Mouse (Mus musculus) cerebellum, adult 2 months (tissue): ENCODE results near the gene Ebf1.

Source experiments
- CTCF ChIP-seq: fragments of 200-500 bp; IDR thresholded peaks from 2 replicates; pipeline ENCODE4 v1.5.1; 2011; ENCODE audit warnings: low read depth, mild to moderate bottlenecking, control low read depth, low read length, moderate library complexity, borderline replicate concordance; ENCODE audit not compliant: insufficient read depth
- POLR2A ChIP-seq: fragments of 200-500 bp; IDR thresholded peaks from 2 replicates; pipeline ENCODE4 v1.6.1; 2011; ENCODE audit warnings: low read length, control low read depth, borderline replicate concordance; ENCODE audit not compliant: insufficient read depth

DNA sequence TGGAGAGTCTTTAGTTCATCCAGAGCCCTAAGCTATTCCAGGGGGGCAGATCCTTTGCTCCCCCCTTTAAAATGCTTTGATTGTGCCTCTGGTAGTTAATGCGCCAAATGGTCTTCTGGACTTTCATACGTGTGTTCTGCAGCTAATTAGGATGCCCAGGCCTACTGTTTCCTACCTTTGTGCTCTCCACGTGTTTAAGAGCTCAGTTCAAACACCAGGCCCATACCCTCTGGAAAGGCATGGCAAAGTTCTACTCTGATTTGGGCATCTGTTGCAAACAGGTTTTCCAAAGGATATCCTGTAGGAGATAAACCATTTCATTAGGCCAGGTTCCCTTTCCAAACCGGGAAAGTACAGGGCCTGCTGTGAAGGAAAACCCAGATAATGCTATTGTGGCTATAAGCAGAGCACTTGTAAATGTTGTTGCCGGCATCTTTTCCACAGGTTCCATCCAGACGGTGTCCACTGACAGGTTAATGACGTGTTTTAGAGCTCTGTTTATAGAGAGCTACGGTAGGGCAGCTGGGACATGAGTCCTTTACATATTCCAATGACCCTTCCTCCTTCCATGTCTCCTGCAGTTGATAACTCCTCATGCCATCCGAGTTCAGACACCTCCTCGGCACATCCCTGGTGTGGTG lies 306.9 kb downstream of the Ebf1 start:
- TF ChIP-seq CTCF (no peak), POLR2A (no peak)
